Mouse (Mus musculus) heart, embryonic 16.5 days (tissue): ENCODE results near the gene Pigt. TPM values are rescaled to one million over a fixed set of nuclear protein-coding genes. Genes with fewer than 3 reads are reported as not detected.

Source experiments
- ATAC-seq: fragments of 200-750 bp; cut with Nextera tagmentation; replicated peaks from 2 replicates; pipeline ENCODE4 v1.8.0; 2017; ENCODE audit warnings: moderate number of reproducible peaks; ENCODE audit not compliant: insufficient read depth, low FRiP score; ENCODE audit errors: extremely low read depth
- H3K27ac ChIP-seq: fragments of 300-500 bp; sonication (generic); 2 replicates; pipeline ENCODE4 v1.5.1; 2014; ENCODE audit warnings: mild to moderate bottlenecking, low read length, control low read depth, moderate library complexity
- H3K27me3 ChIP-seq: fragments of 300-500 bp; sonication (generic); 2 replicates; pipeline ENCODE4 v1.6.1; 2014; ENCODE audit warnings: low read length, mixed read lengths; ENCODE audit not compliant: control insufficient read depth, insufficient read depth
- H3K36me3 ChIP-seq: fragments of 300-500 bp; sonication (generic); 2 replicates; pipeline ENCODE4 v1.6.1; 2014; ENCODE audit not compliant: control insufficient read depth, insufficient read depth
- H3K4me1 ChIP-seq: fragments of 300-500 bp; sonication (generic); 2 replicates; pipeline ENCODE4 v1.6.1; 2014; ENCODE audit warnings: low read length, mixed read lengths; ENCODE audit not compliant: control insufficient read depth, insufficient read depth
- H3K4me2 ChIP-seq: fragments of 300-500 bp; sonication (generic); 2 replicates; pipeline ENCODE4 v1.6.1; 2014; ENCODE audit warnings: low read depth, mild to moderate bottlenecking, control low read depth, low read length
- H3K4me3 ChIP-seq: fragments of 300-500 bp; sonication (generic); 2 replicates; pipeline ENCODE4 v1.5.1; 2014; ENCODE audit warnings: mild to moderate bottlenecking, control low read depth, low read length
- H3K9ac ChIP-seq: fragments of 300-500 bp; sonication (generic); 2 replicates; pipeline ENCODE4 v1.6.1; 2014; ENCODE audit warnings: low read length, control low read depth
- H3K9me3 ChIP-seq: fragments of 300-500 bp; sonication (generic); replicated peaks from 2 replicates; pipeline ENCODE4 v1.6.1; 2016; ENCODE audit warnings: low read length; ENCODE audit not compliant: control insufficient read depth
- WGBS: fragments of 180-500 bp; shearing (Covaris S2); extraction: QIAGEN DNeasy Blood & Tissue Kit; methylation state at CpG from one replicate; pipeline ENCODE4 v1.1.7; 2014; 5-methylcytosine and 5-hydroxymethylcytosine counted together
- polyA plus RNA-seq: library from polyadenylated mRNA; unstranded; fragments of >200 nt; fragmentation: Nextera tagmentation; extraction: Ambion mirVana; gene quantifications from 2 replicates; pipeline ENCODE4 v1.2.1, GENCODE M21; 2015

Pigt gene
- polyA plus RNA-seq, 1 experiment from 2014 or later: 46.2 TPM

DNA sequence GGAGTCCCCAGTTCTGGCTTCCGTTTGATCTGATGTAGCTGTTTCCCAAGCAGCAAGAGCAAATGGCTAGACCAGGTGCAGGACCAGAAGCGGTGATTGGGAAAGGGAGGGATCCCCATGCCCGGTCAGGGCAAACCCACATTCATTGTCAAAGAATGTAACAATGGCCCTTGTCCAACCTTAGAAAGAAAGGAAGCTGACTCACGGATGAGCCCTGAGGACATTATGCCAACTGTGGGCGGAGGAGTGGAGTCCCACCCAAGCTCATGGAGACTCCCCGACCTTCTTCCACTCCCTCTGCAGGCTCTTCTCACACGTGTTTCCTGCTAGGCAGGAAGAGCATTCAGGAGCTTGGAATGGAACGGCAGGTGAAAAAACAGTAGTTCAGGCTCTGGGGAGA, 16.1 kb downstream of the Pigt start:
- ATAC-seq: peak; percentile 54
- 52% methylated on average over 8 of the region's 8 CpGs for WGBS

DNA sequence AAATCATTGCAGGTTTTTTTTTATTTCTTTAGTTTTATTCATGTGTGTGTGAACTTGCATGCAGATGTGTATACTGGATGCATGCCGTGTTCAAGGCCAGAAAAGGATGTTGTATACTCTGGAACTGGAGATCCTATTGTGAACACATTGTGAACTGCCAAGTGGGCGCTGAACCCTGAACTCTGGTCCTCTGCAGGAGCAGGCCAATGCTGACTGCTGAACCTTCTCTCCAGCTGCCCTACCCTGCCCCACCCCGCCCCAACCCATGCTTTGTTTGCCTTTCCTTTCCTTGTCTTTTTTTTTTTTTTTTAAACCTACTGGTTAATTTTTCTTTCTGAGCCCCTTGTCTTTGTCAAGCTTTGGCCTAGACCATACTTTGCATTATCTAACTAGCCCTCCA, 17.6 kb downstream of the Pigt start:
- Histone ChIP-seq H3K4me1 (peaks cover 8% of the 10 kb centered on the region; the same call in 1 of the 2 replicates), H3K36me3 (no peaks in the 10 kb centered on the region), H3K27ac (no peak overlapping the region), H3K9me3 (peaks cover 3% of the 10 kb centered on the region), H3K4me2 (no peak overlapping the region), H3K27me3 (no peaks in the 10 kb centered on the region), H3K9ac (no peak overlapping the region), H3K4me3 (no peak overlapping the region)
- no peak for ATAC-seq
- WGBS: 79% methylated on average over 3 of the region's 3 CpGs

More for the DNA sequence above, 16.1 kb downstream of the Pigt start:
- H3K9me3 ChIP-seq: peaks cover 3% of the 10 kb centered on the region
- peaks cover 8% of the 10 kb centered on the region; the same call in 1 of the 2 replicates for H3K4me1 ChIP-seq
- peak overlapping the region; percentile 46 for H3K27ac ChIP-seq
- H3K36me3 ChIP-seq: no peaks in the 10 kb centered on the region
- no peaks in the 10 kb centered on the region for H3K27me3 ChIP-seq
- no peak overlapping the region for H3K4me2 ChIP-seq
- H3K4me3 ChIP-seq: no peak overlapping the region
- no peak overlapping the region for H3K9ac ChIP-seq

DNA sequence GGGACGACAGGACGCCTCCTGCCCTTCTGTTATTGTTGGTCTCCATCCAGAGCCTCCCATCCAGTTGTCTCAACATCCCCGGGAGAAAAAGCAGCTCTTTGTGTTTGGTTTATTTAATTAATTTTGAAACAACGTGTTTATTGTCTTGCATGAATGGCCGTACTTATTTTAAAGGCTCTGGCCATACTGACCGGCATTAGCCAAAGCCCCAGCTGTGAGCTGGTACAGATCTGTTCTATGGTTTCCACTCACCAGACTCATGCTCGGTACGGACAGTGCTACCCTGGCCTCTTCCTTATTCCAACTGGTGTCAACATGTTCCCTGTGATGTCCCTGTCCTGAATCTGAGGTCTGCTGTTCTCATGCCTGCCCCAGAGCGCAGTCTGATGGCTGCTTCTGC, 18.6 kb downstream of the Pigt start:
- ATAC-seq: no peak
- H3K27me3 ChIP-seq: 0 out of 2 replicates have a peak, but pooled peaks cover 2% of the 10 kb centered on the region

DNA sequence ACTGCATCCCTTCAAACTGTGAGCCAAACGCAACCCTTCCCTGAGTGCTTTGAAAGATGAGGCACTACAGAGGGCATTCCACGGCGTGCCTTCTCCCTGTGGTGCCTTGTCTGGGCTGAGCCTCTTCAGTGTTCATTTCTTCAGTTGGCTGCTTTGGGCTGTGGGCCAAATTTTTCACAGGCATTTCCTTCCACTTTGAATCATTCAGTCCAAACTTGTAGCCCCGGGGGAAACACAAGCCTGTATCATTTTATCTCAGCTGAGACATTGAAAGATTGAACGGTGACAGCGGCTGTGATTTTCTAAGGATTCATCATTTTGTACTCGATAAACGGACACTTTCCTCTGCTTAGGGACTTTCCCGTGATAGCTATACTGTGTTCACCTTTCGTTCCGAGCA, 19.3 kb downstream of the Pigt start:
- Histone ChIP-seq H3K27me3 (0 out of 2 replicates have a peak, but pooled peaks cover 2% of the 10 kb centered on the region), H3K36me3 (no peaks in the 10 kb centered on the region), H3K27ac (no peak overlapping the region), H3K4me1 (no peaks in the 10 kb centered on the region; the same call in 1 of the 2 replicates), H3K9ac (no peak overlapping the region), H3K9me3 (peaks cover 3% of the 10 kb centered on the region), H3K4me3 (no peak overlapping the region), H3K4me2 (no peak overlapping the region)
- no peak for ATAC-seq
- WGBS: 80% methylated on average over 11 of the region's 11 CpGs

More for the DNA sequence above, 18.6 kb downstream of the Pigt start:
- H3K36me3 ChIP-seq: no peaks in the 10 kb centered on the region
- peaks cover 2% of the 10 kb centered on the region; the same call in 1 of the 2 replicates for H3K4me1 ChIP-seq
- no peak overlapping the region for H3K4me2 ChIP-seq
- WGBS: 63% methylated on average over 9 of the region's 9 CpGs
- peaks cover 3% of the 10 kb centered on the region for H3K9me3 ChIP-seq
- H3K27ac ChIP-seq: no peak overlapping the region
- H3K4me3 ChIP-seq: no peak overlapping the region
- no peak overlapping the region for H3K9ac ChIP-seq

DNA sequence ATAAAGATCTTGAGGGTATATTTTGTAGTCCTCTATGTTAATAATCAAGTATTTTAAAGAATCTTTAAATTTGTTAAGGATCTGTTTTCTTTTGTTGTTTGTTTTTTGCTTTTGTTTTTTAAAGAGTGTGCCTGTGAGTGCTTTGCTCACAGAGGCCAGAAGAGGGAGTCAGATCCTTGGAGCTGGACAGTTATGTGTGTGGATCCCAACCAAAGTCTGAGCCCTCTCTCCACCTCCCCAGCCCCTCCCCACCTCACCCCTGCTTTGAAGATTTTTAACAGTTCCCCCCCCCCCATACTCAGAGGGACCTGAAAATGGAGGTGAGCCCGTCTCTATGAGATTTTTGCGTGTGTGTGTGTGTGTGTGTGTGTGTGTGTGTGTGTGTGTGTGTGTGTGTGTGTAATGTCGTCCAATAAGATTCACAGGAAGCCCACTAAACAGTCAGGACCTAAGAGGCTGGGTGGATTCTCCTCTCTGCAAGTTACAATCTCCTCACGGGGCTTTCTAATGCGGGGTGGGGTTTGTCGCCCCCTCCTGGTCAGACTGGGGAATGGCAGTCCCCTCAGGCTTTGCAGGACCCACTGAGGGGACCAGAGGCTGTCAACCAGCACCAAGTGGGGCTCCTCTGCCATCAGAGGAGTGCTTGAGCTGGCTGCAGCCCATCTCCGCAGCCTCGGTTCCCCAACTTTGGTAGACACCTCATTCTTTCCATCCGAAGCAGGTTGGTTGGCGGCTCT, 20.3 kb downstream of the Pigt start:
- H3K36me3 ChIP-seq: no peaks in the 10 kb centered on the region
- H3K4me1 ChIP-seq: no peaks in the 10 kb centered on the region; the same call in 1 of the 2 replicates
- no peak for ATAC-seq
- H3K4me2 ChIP-seq: no peak overlapping the region
- peaks cover 3% of the 10 kb centered on the region for H3K9me3 ChIP-seq
- peaks cover 10% of the 10 kb centered on the region; the same call in 1 of the 2 replicates for H3K27me3 ChIP-seq
- no peak overlapping the region for H3K9ac ChIP-seq
- no peak overlapping the region for H3K27ac ChIP-seq
- 23% methylated on average over 10 of the region's 10 CpGs for WGBS
- H3K4me3 ChIP-seq: no peak overlapping the region

DNA sequence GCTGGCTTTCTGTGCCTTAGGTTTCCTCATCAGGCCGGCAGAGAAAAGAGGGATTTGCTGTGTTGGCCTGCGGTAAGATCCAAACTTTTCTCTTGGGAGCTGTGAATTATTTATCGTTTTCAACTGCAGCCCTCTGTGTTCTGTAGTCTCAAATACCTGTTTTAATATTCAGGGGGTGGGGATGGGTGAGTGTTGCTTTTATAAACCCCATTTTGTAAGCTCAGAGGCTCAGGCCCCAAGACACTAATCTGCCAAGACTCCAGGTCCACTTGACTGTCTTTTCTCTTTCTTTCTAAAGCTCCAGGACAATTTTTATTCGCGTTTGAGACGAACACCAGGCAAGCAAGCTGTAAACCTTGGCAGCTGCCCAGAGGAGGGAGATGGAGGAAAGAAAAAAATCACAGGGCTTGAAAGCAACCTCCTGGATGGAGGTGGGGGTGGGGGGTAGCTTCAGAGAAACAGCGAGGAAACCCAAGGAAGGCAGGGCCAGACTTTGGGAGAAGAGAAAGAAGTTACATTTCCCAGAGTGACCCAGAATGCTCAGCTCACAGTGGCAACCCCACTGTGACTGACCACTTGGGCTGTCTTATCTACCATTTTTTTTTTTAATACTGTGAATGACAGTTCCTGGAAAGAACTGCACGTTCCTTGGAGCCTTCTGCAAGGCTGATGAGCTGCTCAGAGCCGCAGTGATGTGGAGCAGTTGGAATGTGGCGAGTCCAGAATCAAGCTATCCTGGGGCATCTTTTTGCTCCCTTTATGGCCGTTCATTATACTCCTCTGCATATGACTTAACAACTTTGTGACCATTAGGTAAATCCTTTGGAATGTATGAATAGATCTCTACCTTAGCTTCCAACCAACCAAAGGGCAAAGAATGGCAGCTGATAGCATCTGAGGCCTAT, 21.2 kb downstream of the Pigt start:
- H3K4me2 ChIP-seq: no peak overlapping the region
- WGBS: 39% methylated on average over 11 of the region's 11 CpGs
- H3K9me3 ChIP-seq: peaks cover 6% of the 10 kb centered on the region
- H3K27ac ChIP-seq: no peak overlapping the region
- no peak overlapping the region for H3K4me3 ChIP-seq
- peaks cover 10% of the 10 kb centered on the region; the same call in 1 of the 2 replicates for H3K27me3 ChIP-seq
- no peaks in the 10 kb centered on the region for H3K36me3 ChIP-seq
- no peak for ATAC-seq
- H3K4me1 ChIP-seq: no peaks in the 10 kb centered on the region; the same call in 1 of the 2 replicates
- no peak overlapping the region for H3K9ac ChIP-seq

DNA sequence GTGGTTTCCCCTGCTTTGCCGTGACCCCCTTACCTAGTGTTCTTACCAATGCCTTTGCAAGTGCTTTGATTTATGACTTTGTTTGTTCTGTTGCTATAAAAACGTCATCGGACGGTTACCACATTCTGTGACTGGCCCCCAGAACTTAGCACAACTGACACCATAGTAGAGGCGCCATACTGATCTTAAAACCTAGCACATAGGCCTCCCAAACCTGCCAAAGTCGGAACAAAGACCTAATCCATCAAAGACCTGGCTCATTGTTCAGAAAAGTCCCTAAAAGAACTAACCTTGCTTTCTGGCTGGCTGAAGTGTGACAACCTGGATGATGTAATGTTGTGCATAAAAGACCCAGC, 21.8 kb downstream of the Pigt start:
- H3K4me2 ChIP-seq: no peak overlapping the region
- no peaks in the 10 kb centered on the region for H3K36me3 ChIP-seq
- no peak overlapping the region for H3K4me3 ChIP-seq
- H3K4me1 ChIP-seq: no peaks in the 10 kb centered on the region; the same call in 1 of the 2 replicates
- H3K9me3 ChIP-seq: peaks cover 6% of the 10 kb centered on the region
- H3K27ac ChIP-seq: no peak overlapping the region
- peaks cover 10% of the 10 kb centered on the region; the same call in 1 of the 2 replicates for H3K27me3 ChIP-seq
- no peak overlapping the region for H3K9ac ChIP-seq
- WGBS: 68% methylated on average over 6 of the region's 6 CpGs
- ATAC-seq: no peak

DNA sequence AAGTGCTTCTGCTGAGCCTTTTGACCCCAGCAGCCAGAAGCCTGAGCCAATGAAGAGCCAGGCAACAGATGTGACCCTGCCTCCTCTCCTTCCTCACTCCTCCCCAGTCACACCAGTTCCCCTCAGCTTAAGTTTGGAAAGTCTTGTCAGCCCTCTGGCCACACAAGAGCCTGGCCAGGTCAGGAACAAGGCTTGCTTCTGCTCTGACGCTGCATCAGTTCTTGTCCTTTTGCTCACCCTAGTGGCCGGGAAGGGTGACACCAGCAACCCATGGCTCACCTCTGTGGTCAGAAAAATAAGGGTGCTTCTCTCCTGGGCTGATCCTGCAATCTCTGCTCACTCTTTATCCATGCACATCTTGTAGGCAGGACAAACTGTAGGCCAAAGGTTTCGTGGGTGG, 23.5 kb downstream of the Pigt start:
- H3K27ac ChIP-seq: no peak overlapping the region
- 0 out of 2 replicates have a peak, but pooled peaks have one; percentile 57 for ATAC-seq
- no peaks in the 10 kb centered on the region for H3K36me3 ChIP-seq
- H3K9ac ChIP-seq: no peak overlapping the region
- peaks cover 10% of the 10 kb centered on the region; the same call in 1 of the 2 replicates for H3K27me3 ChIP-seq
- no peaks in the 10 kb centered on the region; the same call in 1 of the 2 replicates for H3K4me1 ChIP-seq
- peaks cover 6% of the 10 kb centered on the region for H3K9me3 ChIP-seq
- no peak overlapping the region for H3K4me2 ChIP-seq
- WGBS: 7% methylated on average over 3 of the region's 3 CpGs
- no peak overlapping the region for H3K4me3 ChIP-seq
